Mouse (Mus musculus): ENCODE measurements around the gene Ripply2. TPM values are rescaled to one million over a fixed set of nuclear protein-coding genes. Genes with fewer than 3 reads are reported as not detected.
A peak's percentile ranks its signal among the peaks of the same experiment; 100 is the strongest.

Ripply2 gene
- total and polyA plus RNA-seq, 2 experiments from 2014 or later = 4.2 to 16.0 TPM

DNA sequence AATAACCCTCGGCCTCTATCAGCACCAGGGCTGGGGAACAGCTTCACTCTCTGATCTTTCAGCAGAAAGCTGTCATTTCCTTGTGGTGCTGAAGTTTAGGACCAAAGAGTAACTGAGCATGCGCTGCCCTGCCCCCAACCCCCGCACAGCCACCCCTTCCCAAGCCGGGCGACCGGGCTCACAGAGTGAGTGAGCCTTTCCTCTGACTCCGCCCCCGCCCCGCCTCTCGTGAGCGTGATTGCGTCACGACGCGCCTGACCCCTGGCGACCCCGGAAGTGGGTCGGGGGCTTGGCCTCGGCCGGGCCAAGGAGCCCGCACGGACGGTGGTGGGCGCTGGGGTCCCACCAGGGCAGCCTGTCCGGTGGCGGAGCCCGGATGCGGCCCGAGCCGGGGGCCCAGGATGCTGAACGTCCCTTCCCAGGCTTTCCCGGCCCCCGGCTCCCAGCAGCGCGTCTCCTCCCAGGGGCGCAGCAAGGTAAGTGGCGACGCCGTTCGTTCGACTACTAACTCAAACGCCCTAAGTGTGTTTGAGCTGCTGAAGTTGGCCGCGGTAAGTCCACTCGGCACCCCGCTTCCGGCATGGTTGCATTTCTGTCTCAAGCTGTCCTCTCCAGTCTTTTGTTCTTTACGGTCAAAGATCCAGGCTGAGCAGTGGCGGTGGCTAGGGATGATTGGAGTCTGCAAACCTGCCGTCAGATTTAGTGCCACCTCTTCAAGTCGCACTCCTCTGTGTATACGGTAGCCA is 6.6 kb downstream of the Ripply2 start, which contains the start of gene Cyb5r4:
TSS of gene Cyb5r4 (plus strand) at position 237 of the 746 bp plus-strand sequence.
- peak; percentile 100 for ATAC-seq
- H3K9me3 ChIP-seq (ENCODE audit: low read length) = no peaks in the 10 kb centered on the region
- WGBS = under 1% methylated on average over 51 of the region's 52 CpGs

DNA sequence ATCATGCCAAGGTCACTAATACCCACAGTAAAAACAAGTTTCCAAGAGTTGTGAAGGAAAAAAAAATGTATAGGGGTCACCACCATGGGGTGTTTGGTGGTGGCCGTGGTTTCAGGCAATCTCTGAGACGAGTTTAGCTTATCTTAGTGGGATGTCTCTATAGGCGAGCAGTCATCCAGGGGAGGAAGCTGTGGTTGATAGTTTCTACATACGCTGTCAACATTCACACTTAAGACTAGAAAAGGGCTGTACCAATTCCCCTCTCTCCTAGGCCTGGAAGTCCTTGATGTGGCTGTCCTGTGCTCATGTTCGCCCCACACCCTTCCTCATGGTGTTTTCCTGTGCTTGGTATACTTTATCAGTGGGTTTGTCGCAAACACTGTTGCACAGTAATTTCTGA is 10.4 kb downstream of the Ripply2 start:
- ATAC-seq = no peak
- Histone ChIP-seq H3K27ac (no peak overlapping the region), H3K9me3 (ENCODE audit: low read length) (no peaks in the 10 kb centered on the region), H3K27me3 (ENCODE audit: insufficient read depth, low read length) (no peaks in the 10 kb centered on the region), H3K4me3 (ENCODE audit: low read length) (no peak overlapping the region), H3K4me1 (ENCODE audit: insufficient read depth, low read length) (peaks cover 12% of the 10 kb centered on the region; the same call in 1 of the 2 replicates), H3K4me2 (ENCODE audit: low read depth, low read length) (no peak overlapping the region), H3K36me3 (ENCODE audit: insufficient read depth, low read length) (no peaks in the 10 kb centered on the region), H3K9ac (replicated peaks; ENCODE audit: low read length) (no peak overlapping the region)
- DNase-seq (ENCODE audit: low spot score) = no peak
- TF ChIP-seq CTCF (IDR thresholded peaks at IDR 0.05; ENCODE audit: low read depth) = no peak
- 84% methylated on average over 6 of the region's 6 CpGs for WGBS

More for the DNA sequence above, 6.6 kb downstream of the Ripply2 start, which contains the start of gene Cyb5r4:
- peak within 1 kb of the TSS; percentile 64 for H3K27ac ChIP-seq
- no peaks in the 10 kb centered on the region for H3K36me3 ChIP-seq (ENCODE audit: insufficient read depth, low read length)
- peak within 1 kb of the TSS; percentile 64 for H3K4me3 ChIP-seq (ENCODE audit: low read length)
- peak within 1 kb of the TSS; percentile 73 for H3K4me2 ChIP-seq (ENCODE audit: low read depth, low read length)
- peak within 1 kb of the TSS; percentile 64 for H3K9ac ChIP-seq (replicated peaks; ENCODE audit: low read length)
- TF ChIP-seq CTCF (IDR thresholded peaks at IDR 0.05; ENCODE audit: low read depth) = peak; percentile 18; the same call in 1 of the 2 replicates
- peaks cover 12% of the 10 kb centered on the region; the same call in 1 of the 2 replicates for H3K4me1 ChIP-seq (ENCODE audit: insufficient read depth, low read length)
- peak; percentile 98 for DNase-seq (ENCODE audit: low spot score)
- no peaks in the 10 kb centered on the region for H3K27me3 ChIP-seq (ENCODE audit: insufficient read depth, low read length)

DNA sequence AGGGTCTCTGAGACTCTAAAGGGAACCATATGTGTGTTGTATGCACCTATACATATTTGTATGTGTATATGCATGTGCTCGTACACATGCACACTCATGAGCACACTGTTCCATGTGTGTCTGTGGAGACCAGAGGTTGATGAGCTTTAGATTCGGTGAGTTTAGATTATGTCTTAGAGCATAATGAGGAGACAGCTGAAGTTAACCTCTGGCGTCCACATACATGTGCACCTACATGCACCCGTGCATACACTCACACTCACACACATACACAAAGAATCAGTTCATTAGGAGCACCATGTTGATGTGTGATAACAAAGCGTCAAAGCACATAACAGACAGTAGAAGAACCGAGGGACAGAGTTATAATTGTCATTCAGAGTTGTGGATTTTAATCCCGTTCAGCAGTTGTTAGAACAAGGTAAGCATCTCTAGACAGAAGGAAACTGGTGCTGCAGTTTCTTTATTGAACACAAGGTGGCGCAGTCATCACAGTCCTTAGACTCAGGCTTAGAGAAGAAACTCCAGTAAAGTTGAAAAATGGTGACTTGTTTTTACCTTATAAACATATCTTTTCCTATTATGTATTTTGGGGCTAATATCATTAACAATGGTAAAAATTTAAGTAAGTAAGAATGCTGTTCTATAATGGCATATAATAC is 12.2 kb downstream of the Ripply2 start:
- peak; percentile 74 for ATAC-seq
- Histone ChIP-seq H3K4me3 (ENCODE audit: low read length) (no peak overlapping the region), H3K36me3 (ENCODE audit: insufficient read depth, low read length) (0 out of 2 replicates have a peak, but pooled peaks cover 3% of the 10 kb centered on the region), H3K27ac (no peak overlapping the region), H3K9ac (replicated peaks; ENCODE audit: low read length) (no peak overlapping the region), H3K27me3 (ENCODE audit: insufficient read depth, low read length) (no peaks in the 10 kb centered on the region), H3K4me1 (ENCODE audit: insufficient read depth, low read length) (peaks cover 9% of the 10 kb centered on the region; the same call in 1 of the 2 replicates), H3K4me2 (ENCODE audit: low read depth, low read length) (no peak overlapping the region), H3K9me3 (ENCODE audit: low read length) (no peaks in the 10 kb centered on the region)
- peak; percentile 92 for TF ChIP-seq CTCF (IDR thresholded peaks at IDR 0.05; ENCODE audit: low read depth)
- 41% methylated on average over 8 of the region's 8 CpGs for whole genome bisulfite sequencing
- DNase-seq (ENCODE audit: low spot score) = peak; percentile 83

DNA sequence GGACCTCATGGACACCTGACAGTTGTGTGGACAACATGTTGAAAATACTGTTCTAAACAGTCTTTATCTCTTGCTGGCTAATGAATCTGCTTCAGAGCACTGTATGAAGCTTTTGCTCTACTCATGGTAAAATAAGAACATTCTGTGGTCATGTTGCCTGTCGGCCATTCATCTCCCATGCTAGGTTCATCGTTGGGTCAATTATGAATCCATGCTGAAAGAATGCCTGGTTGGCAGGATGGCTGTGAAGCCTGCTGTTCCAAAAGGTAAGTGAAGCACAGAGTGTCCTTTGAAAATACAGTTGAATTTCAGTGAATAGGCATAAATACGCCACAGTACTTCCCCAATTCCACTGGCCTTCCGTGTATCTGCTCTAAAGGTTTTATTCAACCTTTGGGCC is 16.9 kb downstream of the Ripply2 start:
- 85% methylated on average over 4 of the region's 4 CpGs for WGBS
- TF ChIP-seq CTCF (IDR thresholded peaks at IDR 0.05; ENCODE audit: low read depth) = no peak

DNA sequence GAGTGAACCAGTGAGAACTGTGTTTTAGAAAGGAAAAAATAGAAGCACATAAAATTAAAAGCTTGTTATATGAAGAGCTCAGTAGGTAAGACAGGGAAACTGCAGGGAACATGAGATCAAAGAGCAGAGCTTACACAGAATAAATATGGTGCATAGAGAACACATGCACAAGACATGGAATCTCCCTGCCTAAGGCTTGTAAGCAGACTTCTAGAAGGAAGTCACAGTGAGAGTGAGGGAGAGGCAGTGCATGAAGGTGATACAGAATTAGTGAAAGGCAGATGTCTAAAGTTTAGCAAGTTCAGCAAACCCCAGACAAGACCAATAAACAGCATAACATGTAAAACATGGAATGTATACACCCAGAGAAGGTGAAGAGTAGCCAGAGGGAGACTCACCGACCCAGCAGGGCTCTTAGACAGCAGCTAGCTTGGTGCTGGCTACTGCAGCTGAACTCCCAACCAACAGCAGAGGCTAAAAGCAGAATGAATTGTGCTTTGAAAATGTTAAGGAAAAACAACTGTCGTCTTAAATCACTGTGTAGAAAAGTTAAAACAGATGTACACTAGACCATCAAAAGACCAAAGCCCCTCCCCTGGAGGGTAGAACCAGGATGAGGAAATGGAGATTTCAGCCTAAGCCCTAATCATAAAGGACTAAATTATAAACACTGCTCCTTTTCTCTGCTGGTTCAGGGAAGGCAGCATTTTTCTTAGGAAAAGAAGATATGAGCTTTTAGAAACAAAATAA is 19.7 kb downstream of the Ripply2 start:
- no peaks in the 10 kb centered on the region for H3K9me3 ChIP-seq (ENCODE audit: low read length)
- ATAC-seq = no peak
- H3K4me3 ChIP-seq (ENCODE audit: low read length) = no peak overlapping the region
- H3K4me1 ChIP-seq (ENCODE audit: insufficient read depth, low read length) = no peaks in the 10 kb centered on the region
- no peak overlapping the region for H3K4me2 ChIP-seq (ENCODE audit: low read depth, low read length)
- no peaks in the 10 kb centered on the region for H3K27me3 ChIP-seq (ENCODE audit: insufficient read depth, low read length)
- no peak for DNase-seq (ENCODE audit: low spot score)
- H3K36me3 ChIP-seq (ENCODE audit: insufficient read depth, low read length) = 0 out of 2 replicates have a peak, but pooled peaks cover 8% of the 10 kb centered on the region
- no peak for TF ChIP-seq CTCF (IDR thresholded peaks at IDR 0.05; ENCODE audit: low read depth)
- no peak overlapping the region for H3K9ac ChIP-seq (replicated peaks; ENCODE audit: low read length)
- no peak overlapping the region for H3K27ac ChIP-seq
- 82% methylated on average over 2 of the region's 2 CpGs for WGBS

More for the DNA sequence above, 16.9 kb downstream of the Ripply2 start:
- Histone ChIP-seq H3K4me3 (ENCODE audit: low read length) (no peak overlapping the region), H3K27ac (no peak overlapping the region), H3K4me2 (ENCODE audit: low read depth, low read length) (no peak overlapping the region), H3K9ac (replicated peaks; ENCODE audit: low read length) (no peak overlapping the region), H3K9me3 (ENCODE audit: low read length) (no peaks in the 10 kb centered on the region), H3K36me3 (ENCODE audit: insufficient read depth, low read length) (0 out of 2 replicates have a peak, but pooled peaks cover 8% of the 10 kb centered on the region), H3K4me1 (ENCODE audit: insufficient read depth, low read length) (no peaks in the 10 kb centered on the region), H3K27me3 (ENCODE audit: insufficient read depth, low read length) (no peaks in the 10 kb centered on the region)
- ATAC-seq (no peak), DNase-seq (ENCODE audit: low spot score) (no peak)

DNA sequence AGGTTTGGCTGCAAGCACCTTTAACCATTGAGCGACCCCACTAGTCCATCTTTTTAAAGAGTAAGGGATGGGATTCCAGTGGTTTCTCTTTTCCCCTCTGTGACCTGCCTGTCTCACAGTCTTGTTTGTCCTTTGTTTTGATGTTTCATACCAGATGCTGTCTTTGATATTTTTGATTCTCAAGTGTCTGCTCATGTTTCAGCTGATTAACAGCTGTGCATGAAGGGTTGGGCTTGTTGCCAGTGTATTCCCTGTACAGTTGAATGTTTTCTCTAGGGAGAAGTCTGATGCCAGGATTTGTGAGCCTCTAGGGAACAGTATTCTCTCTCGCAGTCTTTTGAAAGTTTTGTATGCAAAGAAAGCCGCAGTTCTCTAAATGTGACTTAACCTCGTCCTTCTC is 34.1 kb downstream of the Ripply2 start:
- no peak overlapping the region for H3K27ac ChIP-seq
- no peaks in the 10 kb centered on the region for H3K4me1 ChIP-seq (ENCODE audit: insufficient read depth, low read length)
- ATAC-seq = no peak
- no peak for TF ChIP-seq CTCF (IDR thresholded peaks at IDR 0.05; ENCODE audit: low read depth)
- H3K36me3 ChIP-seq (ENCODE audit: insufficient read depth, low read length) = peaks cover 7% of the 10 kb centered on the region; the same call in 1 of the 2 replicates
- WGBS = 53% methylated on average over 4 of the region's 4 CpGs
- H3K4me2 ChIP-seq (ENCODE audit: low read depth, low read length) = no peak overlapping the region
- no peak overlapping the region for H3K9ac ChIP-seq (replicated peaks; ENCODE audit: low read length)
- no peaks in the 10 kb centered on the region for H3K9me3 ChIP-seq (ENCODE audit: low read length)
- H3K27me3 ChIP-seq (ENCODE audit: insufficient read depth, low read length) = no peaks in the 10 kb centered on the region
- peak; percentile 11 for DNase-seq (ENCODE audit: low spot score)
- no peak overlapping the region for H3K4me3 ChIP-seq (ENCODE audit: low read length)
